Mouse (Mus musculus) kidney, adult 2 months (tissue): ENCODE data around the gene 1700020A23Rik.

Experiments
- CTCF ChIP-seq: fragments of 200-500 bp; conservative IDR thresholded peaks from 2 replicates; pipeline ENCODE4 v1.5.1; 2011; ENCODE audit warnings: low read depth, mild to moderate bottlenecking, control low read depth, low read length, moderate library complexity, mixed read lengths; ENCODE audit not compliant: insufficient read depth, insufficient read length
- POLR2A ChIP-seq: fragments of 200-500 bp; IDR thresholded peaks from one replicate; pipeline ENCODE4 v1.6.1; 2011; ENCODE audit warnings: low read depth, low read length, control low read depth

DNA sequence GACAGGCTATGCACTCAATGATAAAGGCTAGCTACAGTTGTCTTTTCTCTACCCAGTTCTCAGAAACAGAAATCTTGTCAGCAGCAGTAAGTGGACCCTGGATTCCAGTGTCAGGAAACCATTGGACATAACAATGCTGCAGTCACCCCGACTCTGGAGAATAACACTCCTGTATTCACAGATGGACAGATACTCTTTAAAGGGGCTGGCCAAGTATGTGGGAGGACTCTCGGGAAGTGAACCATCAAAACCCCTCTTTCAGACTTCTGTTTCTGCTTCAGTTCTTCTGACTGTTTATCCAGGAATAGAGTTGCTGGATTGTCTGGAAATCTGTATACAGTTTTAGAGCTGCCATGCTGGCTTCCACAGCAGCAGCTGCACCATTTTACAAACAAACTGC, 24.8 kb downstream of the 1700020A23Rik start:
- TF ChIP-seq CTCF (no peak), POLR2A (no peak)
